Mouse (Mus musculus) kidney, postnatal 4 days (tissue): Measurements from ENCODE around the gene Eif1ad.
"Not testable (repeated sequence)": the region's sequence is repeated elsewhere in the genome, so short reads cannot be mapped to it uniquely, and the experiment has no call there.

Source experiments
- DNase-seq, 2 experiments: peaks; one replicate each; pipeline ENCODE4 v3.0.0; 2021; ENCODE audit warnings: mixed read lengths in 2 of 2

Eif1ad gene

DNA sequence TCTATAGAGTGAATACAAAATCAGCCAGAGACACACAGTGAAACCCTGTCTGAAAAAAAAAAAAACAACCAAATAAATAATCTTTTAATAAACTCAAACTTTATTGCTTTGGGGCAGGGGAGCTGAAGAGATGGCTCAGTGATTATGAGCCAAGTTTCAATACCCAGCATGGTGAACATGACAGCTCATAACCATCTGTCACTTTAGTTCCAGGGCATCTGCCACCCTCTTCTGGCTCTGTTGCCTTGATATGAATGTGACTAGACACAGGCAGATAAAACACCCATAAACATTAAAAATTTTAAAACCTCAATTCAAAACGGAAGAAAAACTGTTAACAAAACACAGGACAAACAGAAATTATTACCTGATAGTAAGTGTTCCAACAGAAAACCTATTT is 10.9 kb downstream of the Eif1ad start:
- no peak for DNase-seq

- no peak for DNase-seq
Observed at GRCm38 (mm10) chr19:5383326-5383725, 16.8 kb downstream of the Eif1ad start.

DNA sequence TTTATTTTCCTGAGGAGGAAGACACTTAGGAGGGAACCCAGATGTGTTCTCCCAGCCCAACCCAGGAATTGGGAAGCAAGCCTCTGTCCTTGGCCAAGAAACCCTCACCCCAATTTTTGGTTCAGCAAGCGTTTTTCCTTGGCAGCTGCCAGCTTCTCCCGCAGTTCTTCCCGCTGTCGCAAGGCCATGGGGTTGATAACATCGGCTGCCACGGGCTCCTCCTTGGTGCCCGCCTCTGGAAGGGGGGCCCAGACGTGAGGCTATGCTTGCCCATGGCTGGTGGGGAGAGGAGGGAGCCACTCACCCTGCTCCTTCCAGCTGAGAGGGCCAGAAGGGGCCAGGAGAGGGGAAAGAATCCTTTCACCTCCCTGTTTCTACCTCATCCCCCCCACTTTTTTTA is 18.2 kb downstream of the Eif1ad start:
- DNase-seq: no peak

- peak; percentile 61 to 68 for DNase-seq
Observed at GRCm38 (mm10) chr19:5388011-5388441, 21.5 kb downstream of the Eif1ad start.

- DNase-seq: peak; percentile 96 to 98
Observed at GRCm38 (mm10) chr19:5388588-5389242, 22.2 kb downstream of the Eif1ad start, which contains the start of gene Sart1. Gene Sart1, minus strand, starts transcription at chr19:5388703.

GRCm38 (mm10) chr19:5389647-5390046 is 23.1 kb downstream of the Eif1ad start:
- peak; percentile 54 to 73 for DNase-seq

DNA sequence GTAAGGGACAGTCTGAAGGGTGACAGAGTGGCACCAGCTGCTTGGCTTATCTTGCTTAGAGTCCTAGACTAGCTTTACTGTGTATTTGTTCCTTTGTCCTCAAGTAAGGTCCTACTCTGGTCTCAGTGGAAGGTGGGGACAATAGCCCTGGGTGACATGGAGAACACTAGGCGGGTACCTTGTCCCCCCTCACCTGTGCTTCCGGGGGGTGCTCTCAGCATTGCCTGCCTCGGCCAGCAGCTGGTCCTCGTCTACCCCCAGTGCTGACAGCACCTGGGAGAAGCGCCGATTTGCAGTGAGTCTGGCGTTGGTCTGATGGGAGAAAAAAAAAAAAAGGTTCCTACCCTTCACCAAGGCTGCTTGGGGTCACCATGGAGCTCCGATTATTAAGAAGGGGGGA is 23.9 kb downstream of the Eif1ad start:
- DNase-seq: no peak

- DNase-seq: peak; percentile 77 to 80
Observed at GRCm38 (mm10) chr19:5392892-5393291, 26.4 kb downstream of the Eif1ad start.

DNA sequence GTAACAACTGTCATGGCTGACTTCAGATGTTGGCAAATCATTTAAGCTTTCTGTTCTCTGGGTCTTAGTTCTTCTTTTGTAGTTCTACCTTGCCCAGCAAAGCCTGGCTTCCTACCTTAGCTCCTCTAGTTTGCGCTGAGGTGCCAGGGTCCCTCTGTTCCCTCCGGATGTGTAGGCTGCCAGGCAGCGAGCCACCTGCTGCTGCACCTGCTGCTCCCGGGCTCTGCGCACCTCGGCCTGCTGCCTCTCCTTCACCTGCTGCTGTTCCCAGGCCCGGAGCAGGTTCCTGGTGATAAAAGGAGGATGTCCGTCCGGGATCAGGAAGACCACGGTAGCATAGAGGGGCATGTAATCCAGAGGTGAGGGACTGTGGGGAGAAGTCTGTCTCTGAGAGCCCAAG is 27.6 kb downstream of the Eif1ad start:
- DNase-seq: no peak

DNA sequence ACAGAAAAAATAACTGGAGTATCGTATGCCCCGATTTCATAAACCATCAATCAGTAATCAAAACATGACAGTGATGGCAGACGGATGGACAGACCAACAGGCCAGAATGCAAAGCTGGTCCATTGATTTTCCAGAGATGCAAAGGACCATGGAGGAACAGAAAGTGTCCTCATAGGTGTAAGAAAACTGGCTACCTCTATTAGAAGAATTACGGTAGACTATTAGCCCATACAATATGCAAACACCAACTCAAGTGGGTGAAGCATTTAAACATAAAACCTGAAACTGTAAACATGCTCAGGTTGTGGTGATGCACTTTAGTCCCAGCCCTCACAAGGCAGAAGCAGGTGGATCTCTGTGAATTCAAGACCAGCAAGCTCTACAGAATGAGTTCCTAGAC is 28.8 kb downstream of the Eif1ad start:
- DNase-seq: no peak

GRCm38 (mm10) chr19:5401073-5401472 is 34.5 kb downstream of the Eif1ad start:
- not testable (repeated sequence) for DNase-seq

- DNase-seq: peak; percentile 32 to 52
Observed at GRCm38 (mm10) chr19:5402293-5402692, 35.8 kb downstream of the Eif1ad start, which contains the start of gene Tsga10ip. Gene Tsga10ip, minus strand, starts transcription at chr19:5402526.

- no peak for DNase-seq
Observed at GRCm38 (mm10) chr19:5405924-5406323, 39.4 kb downstream of the Eif1ad start.

DNA sequence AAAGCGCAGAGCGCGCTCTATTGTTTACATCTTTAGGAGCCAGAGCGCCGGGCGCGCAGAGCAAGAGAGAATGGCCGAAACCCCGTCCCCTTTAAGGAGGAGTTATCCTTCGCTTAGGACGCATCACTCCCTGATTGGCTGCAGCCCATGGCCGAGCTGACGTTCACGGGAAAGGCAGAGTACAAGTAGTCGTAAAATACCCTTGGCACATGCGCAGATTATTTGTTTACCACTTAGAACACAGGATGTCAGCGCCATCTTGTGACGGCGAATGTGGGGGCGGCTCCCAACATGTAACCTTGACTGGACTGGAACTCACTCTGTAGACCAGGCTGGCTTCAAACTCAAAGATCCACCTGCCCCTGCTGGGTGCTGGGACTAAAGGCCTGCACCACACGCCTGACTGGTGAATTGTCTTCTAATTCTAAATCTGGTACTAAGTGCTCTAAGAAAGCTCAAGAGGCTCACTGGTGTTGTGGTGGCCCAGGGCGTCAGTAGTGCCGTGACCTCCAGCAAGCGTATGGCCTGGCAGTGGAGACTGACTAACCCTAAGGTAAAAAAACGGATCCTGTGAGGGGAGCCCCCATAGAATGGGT is 40.1 kb downstream of the Eif1ad start:
- peak; percentile 56 to 71 for DNase-seq

- DNase-seq: peak; percentile 76 to 83
Observed at GRCm38 (mm10) chr19:5407133-5407532, 40.6 kb downstream of the Eif1ad start.

- no peak for DNase-seq
Observed at GRCm38 (mm10) chr19:5408057-5409001, 41.8 kb downstream of the Eif1ad start.

DNA sequence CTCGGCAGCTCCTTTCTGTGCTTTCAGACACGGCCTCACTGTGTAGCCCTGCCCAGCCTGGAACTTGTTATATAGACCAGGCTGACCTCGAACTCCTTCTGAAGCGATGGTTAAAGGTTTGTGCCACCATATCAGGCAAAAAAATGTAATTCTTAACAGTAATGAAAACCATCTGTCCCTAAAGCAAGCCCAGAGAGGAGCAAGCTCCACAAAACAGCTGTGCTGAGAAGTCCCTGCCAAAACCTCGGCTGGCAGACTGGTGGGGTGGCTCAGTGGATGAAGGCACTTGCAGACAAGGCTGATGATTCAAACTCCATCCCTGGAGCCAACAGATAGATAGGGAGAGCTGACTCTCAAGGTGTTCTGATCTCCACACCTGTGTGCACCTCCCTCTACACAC is 42.5 kb downstream of the Eif1ad start:
- DNase-seq: peak; percentile 41 to 58

- no peak for DNase-seq
Observed at GRCm38 (mm10) chr19:5410641-5411040, 44.1 kb downstream of the Eif1ad start.

- no peak for DNase-seq
Observed at GRCm38 (mm10) chr19:5411961-5412360, 45.4 kb downstream of the Eif1ad start.

DNA sequence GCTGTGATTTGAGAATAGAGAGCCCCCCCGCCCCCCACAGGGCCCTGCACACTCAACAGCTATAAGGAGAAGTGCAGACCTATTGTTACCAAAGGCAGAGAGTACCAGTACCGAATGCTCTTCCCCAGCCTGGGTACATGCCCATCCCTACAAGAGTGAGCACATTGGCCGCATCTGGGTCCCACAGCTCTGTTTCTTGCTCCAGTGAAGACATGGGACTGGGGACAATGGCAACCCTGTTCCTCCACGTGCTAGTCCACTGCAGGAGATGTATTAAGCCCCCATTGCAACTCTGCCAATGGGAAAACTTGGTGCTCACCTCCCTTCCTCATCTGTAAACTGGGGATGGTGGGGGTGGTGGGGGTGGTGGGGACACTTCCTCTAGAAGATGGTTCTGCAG is 47.3 kb downstream of the Eif1ad start:
- no peak for DNase-seq

DNA sequence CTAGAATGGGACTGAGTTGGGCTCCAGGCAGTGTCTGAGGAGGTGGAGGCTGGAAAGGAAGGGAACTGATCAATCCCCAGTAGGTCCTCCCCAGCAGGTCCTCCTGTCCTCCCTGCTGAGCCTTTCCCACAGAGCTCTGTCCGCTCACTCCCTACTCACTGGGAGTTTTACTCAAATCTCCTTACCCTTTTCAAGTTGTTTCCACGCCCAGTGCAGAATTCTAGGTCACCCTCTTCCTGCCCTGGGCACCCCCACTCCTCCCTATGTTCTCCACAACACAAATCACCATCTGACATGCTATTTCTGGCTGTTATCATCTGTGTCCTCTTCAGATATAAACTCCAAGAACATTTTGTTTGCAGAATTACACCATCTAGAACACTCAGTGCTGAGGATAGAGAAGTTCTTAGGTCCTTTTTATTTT is 48.0 kb downstream of the Eif1ad start:
- DNase-seq: no peak

GRCm38 (mm10) chr19:5418750-5419466 is 52.4 kb downstream of the Eif1ad start:
- no peak for DNase-seq

DNA sequence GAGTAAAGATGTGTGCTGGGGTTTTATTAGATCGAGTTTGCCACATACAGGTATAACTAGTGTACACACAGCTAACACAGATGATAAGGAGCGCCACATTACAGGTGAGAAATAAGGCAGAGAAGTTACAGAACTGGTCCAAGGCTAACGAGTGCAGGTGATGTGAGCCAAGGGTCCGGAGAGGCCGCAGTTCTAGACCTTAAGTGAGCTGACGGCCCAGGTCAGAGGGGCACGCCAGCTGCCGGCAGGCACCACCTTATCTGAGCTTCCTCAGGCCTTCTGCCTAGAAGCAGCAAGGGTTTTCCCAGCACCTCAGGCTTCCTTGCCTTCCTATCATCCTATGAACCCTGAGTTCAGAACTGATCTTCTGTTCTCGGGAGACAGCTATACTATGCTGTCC is 53.1 kb downstream of the Eif1ad start:
- DNase-seq: no peak
